Mouse (Mus musculus) activated CD4-positive, CD25-positive, alpha-beta regulatory T cell, adult 4 months (primary cell): ENCODE measurements around the gene Ap5b1. TPM values are rescaled to one million over a fixed set of nuclear protein-coding genes. Genes with fewer than 3 reads are reported as not detected.

Source experiments
- ATAC-seq: one replicate; pipeline ENCODE4 v1.8.0; 2017
- polyA plus RNA-seq, 2 experiments: library from polyadenylated mRNA; unstranded; fragments of 100-300 nt; shearing (Covaris generic); gene quantifications; one replicate each; pipeline ENCODE4 v1.2.1; 2017

Gene Ap5b1
- polyA plus RNA-seq, 2 experiments from 2014 or later, result 5.1 to 8.6 TPM

GRCm38 (mm10) chr19:5568470-5569140, 780 bp downstream of the Ap5b1 start:
- no peak for ATAC-seq

DNA sequence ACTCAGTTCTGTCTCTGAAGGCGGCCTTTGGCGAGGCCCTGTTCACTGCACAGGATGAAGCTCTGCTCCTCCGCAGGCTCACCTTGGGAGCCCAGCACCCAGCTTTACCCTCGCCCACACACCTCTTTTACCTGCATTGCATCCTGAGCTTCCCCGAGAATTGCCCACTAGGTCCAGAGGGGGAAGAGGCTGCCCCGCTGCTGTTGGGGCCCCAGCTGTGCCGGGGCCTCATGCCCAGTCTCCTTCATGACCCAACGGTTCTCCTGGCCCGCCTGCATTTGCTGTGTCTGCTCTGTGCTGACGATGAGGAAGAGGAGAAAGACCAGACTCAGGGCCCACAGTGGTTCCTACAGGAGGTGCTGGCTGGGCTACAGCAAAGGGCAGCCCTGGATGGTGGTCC, 1.7 kb downstream of the Ap5b1 start:
- ATAC-seq, result no peak

DNA sequence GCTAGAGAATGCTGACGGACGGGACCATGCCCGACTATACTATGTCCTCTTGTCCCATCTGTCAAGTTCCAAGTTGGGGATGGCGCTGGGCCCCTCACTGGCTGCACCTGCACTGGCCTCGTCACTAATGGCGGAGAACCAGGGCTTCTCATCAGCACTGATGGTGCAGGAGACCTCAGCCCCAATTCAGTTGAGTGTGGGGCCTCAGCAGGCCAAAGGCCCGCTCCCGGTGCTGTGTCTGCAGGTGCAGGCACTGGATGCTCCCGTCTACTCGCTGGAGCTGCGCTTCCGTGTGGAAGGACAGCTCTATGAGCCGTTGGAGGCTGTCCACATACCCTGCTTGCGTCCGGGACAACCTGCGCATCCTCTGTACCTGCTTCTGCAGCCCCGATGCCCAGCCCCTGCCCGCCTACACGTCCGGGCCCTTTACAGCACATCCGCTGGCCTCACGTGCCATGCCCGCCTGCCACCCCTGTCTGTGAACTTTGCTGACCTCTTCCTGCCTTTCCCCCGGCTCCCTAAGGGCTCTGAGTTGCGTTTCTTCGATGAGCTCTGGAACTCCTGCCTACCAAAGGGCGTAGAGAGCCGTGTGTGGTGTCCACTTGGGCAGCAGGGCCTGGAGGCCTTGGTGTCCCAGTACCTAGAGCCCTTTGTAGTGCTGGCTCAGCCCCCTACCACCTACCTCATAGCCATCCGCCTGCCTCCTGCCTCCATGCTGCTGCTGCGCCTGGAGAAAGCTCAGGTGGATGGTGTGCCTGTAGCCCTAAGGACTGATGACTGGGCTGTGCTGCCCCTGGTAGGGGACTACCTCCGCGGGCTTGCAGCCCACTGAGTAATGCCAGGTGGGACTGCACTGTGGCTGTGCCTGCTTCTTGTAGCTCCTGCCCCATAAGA, 2.8 kb downstream of the Ap5b1 start:
- ATAC-seq, result no peak

GRCm38 (mm10) chr19:5571831-5572230, 4.0 kb downstream of the Ap5b1 start:
- ATAC-seq, result peak; percentile 48

GRCm38 (mm10) chr19:5572331-5573125, 4.7 kb downstream of the Ap5b1 start:
- no peak for ATAC-seq

- ATAC-seq, result no peak
Observed at GRCm38 (mm10) chr19:5575336-5575735, 7.5 kb downstream of the Ap5b1 start.

DNA sequence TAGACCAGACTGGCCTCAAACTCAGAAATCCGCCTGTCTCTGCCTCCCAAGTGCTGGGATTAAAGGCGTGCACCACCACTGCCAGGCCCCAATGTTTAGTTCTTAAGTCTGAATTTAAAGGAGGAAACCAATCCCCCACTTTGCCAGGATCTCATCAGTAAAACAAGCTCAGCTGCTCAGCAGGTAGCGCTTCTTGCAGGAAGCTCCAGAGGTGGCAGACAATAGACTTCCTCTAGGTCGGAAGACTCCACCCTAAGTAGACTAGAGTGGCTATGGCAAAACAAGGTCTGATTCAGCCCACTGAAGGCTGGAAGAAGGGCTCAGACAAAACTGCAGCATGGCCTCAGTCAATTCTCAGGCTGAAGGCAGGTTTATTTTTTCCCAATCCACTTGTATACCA, 12.1 kb downstream of the Ap5b1 start:
- ATAC-seq, result no peak

DNA sequence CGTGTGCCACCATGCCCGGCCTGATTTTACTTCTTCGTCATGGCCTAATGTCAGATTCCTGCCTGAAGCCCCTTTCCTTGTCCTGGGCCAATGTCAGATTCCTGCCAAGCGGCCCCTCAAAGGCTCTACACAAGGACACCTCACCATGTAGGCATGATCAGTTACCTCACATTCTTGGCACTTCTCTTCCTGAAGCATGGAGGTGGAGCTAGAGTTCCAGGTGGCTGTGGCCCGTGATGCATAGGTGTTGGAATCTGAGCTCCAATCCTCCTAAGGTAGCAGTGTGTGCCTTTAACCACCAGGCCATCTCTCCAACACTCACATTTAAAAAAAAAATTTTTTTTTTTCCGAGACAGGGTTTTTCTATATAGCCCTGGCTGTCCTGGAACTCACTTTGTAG, 13.0 kb downstream of the Ap5b1 start:
- ATAC-seq, result no peak

- no peak for ATAC-seq
Observed at GRCm38 (mm10) chr19:5581995-5582394, 14.2 kb downstream of the Ap5b1 start.

DNA sequence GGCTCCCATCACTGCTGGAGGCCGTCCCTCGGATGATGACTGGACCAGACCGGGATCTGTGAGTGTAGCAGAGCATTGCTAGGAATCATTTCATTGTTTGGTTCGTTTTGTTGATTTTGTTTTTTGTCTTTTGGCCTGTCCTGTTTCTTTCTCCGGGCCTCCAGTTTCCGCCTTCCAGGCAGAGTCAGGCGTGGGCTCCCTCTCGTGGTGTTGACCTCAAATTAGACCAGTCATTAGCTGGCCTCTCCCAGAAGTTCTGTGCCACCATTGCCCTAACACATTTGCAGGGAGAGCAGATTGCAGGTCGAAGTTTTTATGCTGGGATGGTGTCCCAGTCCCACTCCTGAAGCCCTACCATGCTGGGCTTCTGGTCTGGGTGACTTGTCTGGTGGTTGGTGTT, 21.3 kb downstream of the Ap5b1 start:
- no peak for ATAC-seq

- no peak for ATAC-seq
Observed at GRCm38 (mm10) chr19:5591888-5592287, 24.1 kb downstream of the Ap5b1 start.

DNA sequence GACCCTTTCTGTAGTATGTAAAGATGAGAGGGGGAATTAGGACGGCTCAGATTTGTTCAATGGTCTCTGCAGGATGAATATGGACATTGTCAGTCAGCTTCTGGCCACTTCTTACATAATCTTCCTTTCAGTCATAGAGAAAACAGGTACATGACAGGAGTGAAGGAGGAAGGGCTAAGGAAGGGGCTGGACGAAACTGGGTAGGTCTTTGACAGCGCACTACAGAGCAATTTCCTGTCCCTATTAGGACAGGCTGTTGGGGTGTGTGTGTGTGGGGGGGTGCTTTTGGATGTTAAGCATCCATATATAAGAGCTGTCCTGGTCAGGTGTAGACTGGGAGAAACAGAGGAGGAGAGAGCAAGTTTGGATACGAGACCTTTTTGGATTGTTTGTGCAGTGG, 31.4 kb downstream of the Ap5b1 start:
- no peak for ATAC-seq

DNA sequence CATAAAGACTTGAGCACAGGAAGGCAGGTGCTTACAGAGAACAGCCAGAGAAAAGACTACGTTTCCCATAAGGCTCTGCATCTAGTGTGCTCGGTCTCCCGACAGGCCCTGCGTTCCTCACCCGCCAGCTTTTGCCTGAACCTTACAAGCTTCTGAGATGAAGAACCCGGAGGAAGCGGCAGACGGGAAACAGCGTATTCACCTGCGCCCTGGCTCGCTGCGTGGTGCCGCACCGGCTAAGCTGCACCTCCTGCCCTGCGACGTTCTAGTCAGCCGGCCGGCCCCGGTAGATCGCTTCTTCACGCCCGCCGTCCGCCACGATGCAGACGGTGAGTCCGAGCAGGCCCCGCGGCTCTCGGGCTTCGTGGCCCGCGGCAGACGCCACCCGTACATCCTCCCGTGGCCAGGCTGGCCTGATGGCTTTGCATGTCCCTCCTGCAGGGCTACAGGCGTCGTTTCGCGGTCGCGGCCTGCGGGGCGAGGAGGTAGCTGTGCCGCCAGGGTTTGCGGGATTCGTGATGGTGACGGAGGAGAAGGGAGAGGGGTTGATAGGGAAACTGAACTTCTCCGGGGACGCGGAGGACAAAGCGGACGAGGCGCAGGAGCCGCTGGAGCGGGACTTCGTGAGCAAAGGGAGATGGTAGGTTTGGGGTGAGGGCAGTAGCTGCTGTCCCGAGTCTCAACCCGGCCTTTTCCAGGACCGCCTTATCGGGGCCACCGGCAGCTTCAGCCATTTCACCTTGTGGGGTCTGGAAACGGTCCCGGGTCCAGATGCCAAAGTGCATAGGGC, 34.1 kb downstream of the Ap5b1 start, which contains the start of gene Rnaseh2c:
Rnaseh2c (plus strand) TSS at position 122 of the 790 bp plus-strand sequence.
- ATAC-seq, result peak; percentile 97

GRCm38 (mm10) chr19:5603664-5604063, 35.8 kb downstream of the Ap5b1 start:
- no peak for ATAC-seq

DNA sequence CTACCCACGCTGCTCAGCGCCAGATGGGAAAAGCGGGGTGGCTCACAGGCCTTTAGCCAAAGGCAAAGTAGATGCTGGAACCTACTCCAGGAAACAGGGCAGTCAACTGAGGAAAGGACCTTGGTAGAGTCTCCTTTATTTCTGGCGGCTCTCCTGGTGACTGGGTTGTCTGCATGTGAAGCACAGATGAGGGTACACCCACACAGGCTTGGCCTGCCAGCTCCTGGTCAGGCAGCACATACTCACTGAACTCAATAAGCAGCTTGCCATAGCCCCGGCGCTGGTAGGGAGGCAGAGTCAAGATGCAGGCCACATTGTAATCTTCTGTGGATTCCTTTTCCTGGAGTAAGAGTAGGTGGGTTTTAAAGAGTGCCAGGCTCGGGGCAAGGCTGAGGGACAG, 37.3 kb downstream of the Ap5b1 start:
- ATAC-seq, result no peak

DNA sequence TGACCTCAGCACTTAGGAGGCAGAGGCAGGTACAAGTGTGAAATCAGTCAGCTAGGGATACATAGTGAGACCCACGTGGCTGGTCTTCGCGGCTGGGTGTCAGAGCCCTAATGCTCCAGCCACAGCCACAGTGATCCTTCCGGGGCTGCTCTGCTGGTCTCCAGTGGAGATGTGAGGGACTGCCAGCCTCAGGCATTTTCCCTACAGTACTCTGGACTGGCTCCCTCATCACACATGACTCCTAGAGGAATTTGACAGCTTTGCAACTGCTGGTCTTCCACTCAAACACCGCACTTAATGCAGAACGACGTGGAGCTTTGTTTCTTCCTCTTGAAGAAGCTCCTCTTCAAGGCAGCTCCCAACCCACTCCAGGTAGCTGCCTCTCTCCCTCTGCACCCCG, 38.4 kb downstream of the Ap5b1 start:
- ATAC-seq, result no peak

- no peak for ATAC-seq
Observed at GRCm38 (mm10) chr19:5607705-5608410, 40.0 kb downstream of the Ap5b1 start.

DNA sequence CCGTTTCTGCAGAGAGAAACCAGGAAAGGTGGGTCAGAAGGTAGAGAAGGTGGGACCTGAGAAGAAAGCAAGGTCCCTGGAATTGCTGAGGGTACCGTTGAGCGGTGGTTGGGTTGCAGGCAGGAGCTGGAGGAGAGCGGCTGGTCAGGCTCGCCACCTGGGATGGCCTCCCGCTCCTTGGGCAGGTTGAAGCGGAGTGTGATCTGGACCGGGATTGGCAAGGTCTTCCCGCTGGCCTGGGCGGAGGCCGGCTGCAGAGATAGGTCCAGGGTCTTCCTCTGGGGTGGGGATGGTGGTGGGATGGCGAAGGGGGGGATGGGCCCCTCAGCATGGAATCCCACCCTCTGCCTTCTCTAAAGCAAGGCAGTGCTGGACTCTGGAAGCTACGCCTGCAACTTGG, 40.9 kb downstream of the Ap5b1 start:
- no peak for ATAC-seq

DNA sequence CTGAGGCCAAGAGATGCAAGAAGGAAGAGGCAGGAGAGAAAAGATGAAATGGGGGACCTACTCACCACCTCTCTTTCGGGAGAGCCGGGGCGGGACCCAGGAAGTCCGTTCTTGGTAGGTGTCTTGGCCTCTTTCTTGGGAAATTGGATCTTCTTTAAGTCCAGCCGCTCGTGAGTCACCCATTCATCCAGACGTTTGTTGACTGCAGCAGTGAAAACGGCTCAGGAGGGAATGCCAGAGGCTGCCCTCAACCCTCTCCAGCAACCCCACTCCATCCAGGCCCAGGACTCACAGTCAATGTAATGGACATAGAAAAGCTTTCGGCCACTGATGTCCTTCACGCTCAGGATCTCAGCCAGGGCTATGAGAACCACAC, 41.3 kb downstream of the Ap5b1 start:
- ATAC-seq, result no peak

- ATAC-seq, result peak; percentile 83
Observed at GRCm38 (mm10) chr19:5609547-5610404, 42.0 kb downstream of the Ap5b1 start, which contains the start of gene Kat5. Gene Kat5 (minus strand): TSS chr19:5610237.

DNA sequence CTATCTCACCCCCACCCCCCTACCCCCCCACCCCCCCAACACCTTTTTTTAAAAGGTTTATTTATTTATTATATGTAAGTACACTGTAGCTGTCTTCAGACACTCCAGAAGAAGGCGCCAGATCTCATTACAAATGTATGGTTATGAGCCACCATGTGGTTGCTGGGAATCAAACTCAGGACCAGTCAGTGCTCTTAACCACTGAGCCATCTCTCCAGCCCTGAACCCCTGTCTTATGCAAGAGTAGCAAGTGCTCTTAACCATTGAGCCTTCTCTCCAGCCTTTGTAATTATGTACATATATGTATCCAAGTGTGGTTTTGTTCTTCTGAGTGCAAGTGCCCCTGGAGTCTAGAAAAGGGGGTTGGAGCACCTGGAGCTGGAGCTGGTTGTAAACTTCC, 44.1 kb downstream of the Ap5b1 start:
- ATAC-seq, result no peak
